Mouse (Mus musculus) midbrain, embryonic 15.5 days (tissue): Measurements from ENCODE around the gene Vmn1r179. TPM values are rescaled to one million over a fixed set of nuclear protein-coding genes. Genes with fewer than 3 reads are reported as not detected.
"Not testable (repeated sequence)": the region's sequence is repeated elsewhere in the genome, so short reads cannot be mapped to it uniquely, and the experiment has no call there.

Source experiments
- ATAC-seq: fragments of 200-750 bp; cut with Nextera tagmentation; replicated peaks from 2 replicates; pipeline ENCODE4 v1.8.0; 2017; ENCODE audit warnings: moderate TSS enrichment
- H3K27ac ChIP-seq: fragments of 300-500 bp; sonication (generic); 2 replicates; pipeline ENCODE4 v1.5.1; 2015; ENCODE audit warnings: mild to moderate bottlenecking, inconsistent platforms
- H3K27me3 ChIP-seq: fragments of 300-500 bp; sonication (generic); replicated peaks from 2 replicates; pipeline ENCODE4 v1.6.1; 2015; ENCODE audit warnings: inconsistent platforms
- H3K36me3 ChIP-seq: fragments of 300-500 bp; sonication (generic); replicated peaks from 2 replicates; pipeline ENCODE4 v1.6.1; 2015; ENCODE audit warnings: inconsistent platforms
- H3K4me1 ChIP-seq: fragments of 300-500 bp; sonication (generic); 2 replicates; pipeline ENCODE4 v1.6.1; 2015; ENCODE audit warnings: inconsistent platforms
- H3K4me2 ChIP-seq: fragments of 300-500 bp; sonication (generic); 2 replicates; pipeline ENCODE4 v1.6.1; 2015; ENCODE audit warnings: inconsistent platforms, mild to moderate bottlenecking, moderate library complexity
- H3K4me3 ChIP-seq: fragments of 300-500 bp; sonication (generic); 2 replicates; pipeline ENCODE4 v1.5.1; 2015; ENCODE audit warnings: mild to moderate bottlenecking, inconsistent platforms
- H3K9ac ChIP-seq: fragments of 300-500 bp; sonication (generic); 2 replicates; pipeline ENCODE4 v1.6.1; 2015; ENCODE audit warnings: mild to moderate bottlenecking, inconsistent platforms
- H3K9me3 ChIP-seq: fragments of 300-500 bp; sonication (generic); 2 replicates; pipeline ENCODE4 v1.6.1; 2016; ENCODE audit warnings: inconsistent platforms
- WGBS: fragments of 180-500 bp; shearing (Covaris S2); methylation state at CpG from one replicate; pipeline ENCODE4 v1.1.7; 2015; ENCODE audit warnings: mixed read lengths; 5-methylcytosine and 5-hydroxymethylcytosine counted together
- polyA plus RNA-seq: library from polyadenylated mRNA; unstranded; fragments of >200 nt; fragmentation: Nextera tagmentation; extraction: Ambion mirVana; gene quantifications from 2 replicates; pipeline ENCODE4 v1.2.1, GENCODE M21; 2015

The Vmn1r179 gene
- not detected in 2 replicates for polyA plus RNA-seq

GRCm38 (mm10) chr7:23926678-23927077, at the start of gene Vmn1r179:
TSS of gene Vmn1r179 (plus strand) at chr7:23926978.
- WGBS, result 54% methylated on average over 2 of the region's 2 CpGs
- H3K4me1 ChIP-seq, result no peaks in the 10 kb centered on the region
- peaks cover 19% of the 10 kb centered on the region for H3K9me3 ChIP-seq
- no peaks in the 10 kb centered on the region for H3K27me3 ChIP-seq
- no peak for ATAC-seq
- no peak within 1 kb of the TSS for H3K4me3 ChIP-seq
- H3K27ac ChIP-seq, result no peak within 1 kb of the TSS
- no peak within 1 kb of the TSS for H3K9ac ChIP-seq
- H3K36me3 ChIP-seq, result no peaks in the 10 kb centered on the region
- no peak within 1 kb of the TSS for H3K4me2 ChIP-seq

DNA sequence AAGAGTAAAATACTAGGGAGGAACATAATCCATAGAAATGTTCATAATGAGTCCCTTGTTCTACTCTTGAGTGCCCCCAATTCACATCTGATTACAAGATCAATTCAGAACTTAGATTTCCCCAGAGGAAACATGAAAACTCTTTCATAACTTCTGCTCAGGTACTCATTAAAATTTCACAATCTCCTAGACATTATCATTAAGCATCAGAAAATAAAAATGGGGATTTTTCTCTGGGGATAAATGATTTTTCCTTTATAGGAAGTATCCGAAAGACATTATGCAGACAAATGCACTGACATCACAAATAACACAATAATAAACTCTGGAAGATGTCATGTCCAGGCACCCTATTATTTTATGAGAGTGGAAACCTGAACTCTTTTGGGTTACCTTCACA, 35.1 kb upstream of the Vmn1r179 start, which contains the start of gene Vmn1r178:
Gene Vmn1r178 (plus strand): TSS at position 301 of the 400 bp plus-strand sequence.
- ATAC-seq, result no peak
- no peak within 1 kb of the TSS for H3K27ac ChIP-seq

DNA sequence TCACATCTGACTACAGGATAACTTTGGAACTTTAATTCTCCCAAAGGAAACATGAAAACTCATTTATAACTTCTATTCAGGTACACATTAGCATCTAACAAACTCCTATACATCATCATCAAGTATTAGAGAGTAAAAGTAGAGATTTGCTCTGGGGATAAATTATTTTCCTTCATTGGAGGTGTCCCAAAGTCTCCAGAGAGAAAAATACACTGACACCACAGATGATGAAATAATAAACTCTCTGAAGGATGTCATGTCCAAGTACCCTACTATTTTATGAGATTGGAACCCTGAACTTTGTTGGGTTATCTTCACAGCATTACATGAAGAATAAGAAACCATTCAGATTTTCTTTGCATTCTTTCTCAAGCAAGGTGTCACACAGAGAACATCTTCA, 23.6 kb downstream of the Vmn1r179 start, which contains the start of gene Vmn1r180:
Gene Vmn1r180 (plus strand): TSS at position 301 of the 400 bp plus-strand sequence.
- H3K9me3 ChIP-seq, result 0 out of 2 replicates have a peak, but pooled peaks cover 2% of the 10 kb centered on the region
- H3K4me3 ChIP-seq, result no peak within 1 kb of the TSS
- H3K9ac ChIP-seq, result no peak within 1 kb of the TSS
- no peak within 1 kb of the TSS for H3K27ac ChIP-seq
- H3K36me3 ChIP-seq, result no peaks in the 10 kb centered on the region
- H3K4me1 ChIP-seq, result no peaks in the 10 kb centered on the region
- ATAC-seq, result no peak
- no peaks in the 10 kb centered on the region for H3K27me3 ChIP-seq
- H3K4me2 ChIP-seq, result no peak within 1 kb of the TSS

More for the DNA sequence above, 35.1 kb upstream of the Vmn1r179 start, which contains the start of gene Vmn1r178:
- peaks cover 21% of the 10 kb centered on the region for H3K9me3 ChIP-seq
- no peak within 1 kb of the TSS for H3K9ac ChIP-seq
- no peaks in the 10 kb centered on the region for H3K27me3 ChIP-seq
- no peak within 1 kb of the TSS for H3K4me3 ChIP-seq
- H3K36me3 ChIP-seq, result no peaks in the 10 kb centered on the region
- H3K4me2 ChIP-seq, result no peak within 1 kb of the TSS
- WGBS, result 75% methylated on average over 1 of the region's 1 CpGs
- H3K4me1 ChIP-seq, result no peaks in the 10 kb centered on the region

DNA sequence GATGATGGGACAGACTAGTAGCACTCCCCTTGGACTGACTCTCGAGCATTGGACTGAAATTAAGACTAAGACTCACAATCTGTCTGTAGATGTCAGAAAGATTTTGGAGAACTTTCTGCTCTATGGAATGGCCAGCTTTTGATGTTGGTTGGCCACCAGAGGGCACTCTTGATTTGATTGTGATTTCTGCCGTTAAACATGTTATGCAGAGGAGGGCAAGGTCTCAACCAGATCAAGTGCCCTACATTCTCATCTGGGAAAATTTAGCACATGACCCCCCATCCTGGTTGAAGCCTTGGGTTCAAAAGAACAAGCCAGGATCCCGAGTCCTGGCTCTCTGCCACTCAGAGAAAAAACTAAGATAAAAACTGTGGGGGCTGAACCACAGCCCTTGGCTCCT, 41.3 kb downstream of the Vmn1r179 start:
- H3K9ac ChIP-seq, H3K27me3 ChIP-seq, H3K4me2 ChIP-seq, H3K36me3 ChIP-seq, H3K4me1 ChIP-seq, H3K27ac ChIP-seq, ATAC-seq, H3K4me3 ChIP-seq: not testable (repeated sequence)
- WGBS, result 46% methylated on average over 3 of the region's 3 CpGs
- H3K9me3 ChIP-seq, result peaks cover 20% of the 10 kb centered on the region

- not testable (repeated sequence) for ATAC-seq, H3K27ac ChIP-seq
- WGBS, result 88% methylated on average over 9 of the region's 9 CpGs
These were observed 47.5 kb downstream of the Vmn1r179 start, which contains the start of gene Vmn1r181 for GRCm38 (mm10) chr7:23974315-23974714. TSS of gene Vmn1r181 (plus strand) at chr7:23974615.

More at GRCm38 (mm10) chr7:23974315-23974714, 47.5 kb downstream of the Vmn1r179 start, which contains the start of gene Vmn1r181:
- not testable (repeated sequence) for H3K4me3 ChIP-seq, H3K36me3 ChIP-seq, H3K4me1 ChIP-seq, H3K27me3 ChIP-seq, H3K4me2 ChIP-seq, H3K9ac ChIP-seq
- peaks cover 34% of the 10 kb centered on the region for H3K9me3 ChIP-seq

Other genes starting within 250 kb of the Vmn1r179 start
- gene Vmn1r173, start 226.3 kb upstream of the Vmn1r179 start, polyA plus RNA-seq, result not detected in 2 replicates
- not detected in 2 replicates for gene Vmn1r174, start 174.7 kb upstream of the Vmn1r179 start, polyA plus RNA-seq
- not detected in 2 replicates for gene Vmn1r175, start 116.3 kb upstream of the Vmn1r179 start, polyA plus RNA-seq
- gene Vmn1r176, start 89.6 kb upstream of the Vmn1r179 start, polyA plus RNA-seq, result not detected in 2 replicates
- not detected in 2 replicates for gene Vmn1r177, start 60.5 kb upstream of the Vmn1r179 start, polyA plus RNA-seq
- not detected in 2 replicates for gene Vmn1r178, start 35.0 kb upstream of the Vmn1r179 start, polyA plus RNA-seq
- gene Vmn1r180, start 23.7 kb downstream of the Vmn1r179 start, polyA plus RNA-seq, result not detected in 2 replicates
- not detected in 2 replicates for gene Vmn1r181, start 47.6 kb downstream of the Vmn1r179 start, polyA plus RNA-seq
- not detected in 2 replicates for gene V1rd19, start 74.7 kb downstream of the Vmn1r179 start, polyA plus RNA-seq
- 0.01 TPM in 1 of 2 replicates, not detected in the other for gene Vmn1r183, start 126.3 kb downstream of the Vmn1r179 start, polyA plus RNA-seq
- 40.1 and 44.1 TPM in 2 replicates for gene Zfp180, start 154.9 kb downstream of the Vmn1r179 start, polyA plus RNA-seq
- 11.3 TPM in 2 replicates for gene Zfp112, start 185.3 kb downstream of the Vmn1r179 start, polyA plus RNA-seq
- gene Zfp235, start 207.2 kb downstream of the Vmn1r179 start, polyA plus RNA-seq, result 26.1 and 26.3 TPM in 2 replicates
- 5.6 and 5.7 TPM in 2 replicates for gene Zfp114, start 248.1 kb downstream of the Vmn1r179 start, polyA plus RNA-seq